Mouse (Mus musculus) liver, embryonic 12.5 days (tissue): ENCODE results near the gene Nceh1. TPM values are rescaled to one million over a fixed set of nuclear protein-coding genes. Genes with fewer than 3 reads are reported as not detected.

Experiments used
- ATAC-seq: fragments of 200-750 bp; cut with Nextera tagmentation; 2 replicates; pipeline ENCODE4 v1.8.0; 2017; ENCODE audit warnings: moderate number of reproducible peaks, mild to moderate bottlenecking, moderate library complexity
- H3K27ac ChIP-seq: fragments of 300-500 bp; sonication (generic); 2 replicates; pipeline ENCODE4 v1.5.1; 2016; ENCODE audit warnings: mild to moderate bottlenecking
- H3K27me3 ChIP-seq: fragments of 300-500 bp; sonication (generic); replicated peaks from 2 replicates; pipeline ENCODE4 v1.6.1; 2016; ENCODE audit warnings: mild to moderate bottlenecking, moderate library complexity
- H3K36me3 ChIP-seq: fragments of 300-500 bp; sonication (generic); 2 replicates; pipeline ENCODE4 v1.6.1; 2016; ENCODE audit warnings: mild to moderate bottlenecking, moderate library complexity
- H3K4me1 ChIP-seq: fragments of 300-500 bp; sonication (generic); 2 replicates; pipeline ENCODE4 v1.6.1; 2016
- H3K4me2 ChIP-seq: fragments of 300-500 bp; sonication (generic); 2 replicates; pipeline ENCODE4 v1.6.1; 2016; ENCODE audit warnings: mild to moderate bottlenecking, moderate library complexity
- H3K4me3 ChIP-seq: fragments of 300-500 bp; sonication (generic); 2 replicates; pipeline ENCODE4 v1.5.1; 2016; ENCODE audit warnings: mild to moderate bottlenecking, moderate library complexity
- H3K9ac ChIP-seq: fragments of 300-500 bp; sonication (generic); 2 replicates; pipeline ENCODE4 v1.6.1; 2016; ENCODE audit warnings: mild to moderate bottlenecking, moderate library complexity
- H3K9me3 ChIP-seq: fragments of 300-500 bp; sonication (generic); replicated peaks from 2 replicates; pipeline ENCODE4 v1.6.1; 2016; ENCODE audit warnings: mild to moderate bottlenecking, moderate library complexity
- WGBS: fragments of 180-500 bp; shearing (Covaris S2); methylation state at CpG from one replicate; pipeline ENCODE4 v1.1.7; 2016; ENCODE audit not compliant: insufficient replicate concordance; 5-methylcytosine and 5-hydroxymethylcytosine counted together
- polyA plus RNA-seq: library from polyadenylated mRNA; unstranded; fragments of >200 nt; fragmentation: Nextera tagmentation; extraction: Ambion mirVana; gene quantifications from 2 replicates; pipeline ENCODE4 v1.2.1, GENCODE M21; 2016

Nceh1 gene
- polyA plus RNA-seq, 1 experiment from 2014 or later = 2.8 TPM

DNA sequence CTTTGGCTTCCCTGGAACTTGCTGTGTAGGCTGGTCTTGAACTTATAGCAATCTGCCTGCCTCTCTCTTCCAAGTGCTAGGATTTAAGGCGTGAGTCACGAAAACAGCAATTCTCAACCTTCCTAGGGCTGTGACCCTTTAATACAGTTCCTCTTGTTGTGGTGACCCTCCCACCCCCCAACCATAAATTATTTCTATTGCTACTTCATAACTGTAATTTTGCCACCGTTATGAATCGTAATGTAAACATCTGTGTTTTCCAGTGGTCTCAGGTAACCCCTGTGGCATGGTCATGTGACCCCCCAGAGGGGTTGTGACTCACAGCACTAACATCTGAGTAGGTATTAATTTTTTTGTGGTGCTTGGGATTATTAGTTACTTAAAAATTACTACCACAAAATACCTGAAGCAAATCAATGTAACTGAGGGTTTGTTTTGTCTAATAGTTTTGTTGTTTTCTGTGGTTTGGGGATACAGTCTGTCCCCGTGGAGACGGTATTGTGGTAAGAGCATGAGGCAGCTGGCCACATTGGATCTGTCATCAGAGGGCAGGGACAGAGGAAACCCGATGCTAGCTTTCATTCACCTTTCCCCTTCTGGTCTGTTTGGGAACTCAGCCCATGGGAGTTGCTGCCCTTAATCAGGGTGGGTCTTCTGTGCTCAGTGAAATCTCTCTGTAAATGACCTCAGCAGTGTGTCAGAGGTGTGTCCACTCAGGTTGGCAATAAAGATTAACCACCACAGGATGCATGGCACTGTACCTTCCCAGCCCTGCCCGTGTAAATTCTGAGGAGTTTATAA, 31.5 kb downstream of the Nceh1 start:
- Histone ChIP-seq H3K4me2 (no peak overlapping the region), H3K9ac (no peak overlapping the region), H3K27ac (no peak overlapping the region), H3K4me1 (no peaks in the 10 kb centered on the region), H3K36me3 (no peaks in the 10 kb centered on the region), H3K9me3 (no peaks in the 10 kb centered on the region), H3K27me3 (no peaks in the 10 kb centered on the region), H3K4me3 (no peak overlapping the region)
- no peak for ATAC-seq
- WGBS = 74% methylated on average over 8 of the region's 8 CpGs

- no peaks in the 10 kb centered on the region for H3K4me1 ChIP-seq
- H3K36me3 ChIP-seq = no peaks in the 10 kb centered on the region
- H3K9me3 ChIP-seq = no peaks in the 10 kb centered on the region
- 65% methylated on average over 7 of the region's 7 CpGs for WGBS
- H3K4me3 ChIP-seq = no peak overlapping the region
- no peak for ATAC-seq
- H3K9ac ChIP-seq = no peak overlapping the region
- no peaks in the 10 kb centered on the region for H3K27me3 ChIP-seq
- H3K27ac ChIP-seq = no peak overlapping the region
- H3K4me2 ChIP-seq = no peak overlapping the region
Observed at GRCm38 (mm10) chr3:27217331-27217730, 34.6 kb downstream of the Nceh1 start.

GRCm38 (mm10) chr3:27218604-27219003, 35.8 kb downstream of the Nceh1 start:
- Histone ChIP-seq H3K4me2 (no peak overlapping the region), H3K9me3 (no peaks in the 10 kb centered on the region), H3K4me1 (no peaks in the 10 kb centered on the region), H3K9ac (no peak overlapping the region), H3K27me3 (no peaks in the 10 kb centered on the region), H3K36me3 (0 out of 2 replicates have a peak, but pooled peaks cover 3% of the 10 kb centered on the region), H3K4me3 (no peak overlapping the region), H3K27ac (no peak overlapping the region)
- WGBS = 44% methylated on average over 5 of the region's 5 CpGs
- no peak for ATAC-seq

DNA sequence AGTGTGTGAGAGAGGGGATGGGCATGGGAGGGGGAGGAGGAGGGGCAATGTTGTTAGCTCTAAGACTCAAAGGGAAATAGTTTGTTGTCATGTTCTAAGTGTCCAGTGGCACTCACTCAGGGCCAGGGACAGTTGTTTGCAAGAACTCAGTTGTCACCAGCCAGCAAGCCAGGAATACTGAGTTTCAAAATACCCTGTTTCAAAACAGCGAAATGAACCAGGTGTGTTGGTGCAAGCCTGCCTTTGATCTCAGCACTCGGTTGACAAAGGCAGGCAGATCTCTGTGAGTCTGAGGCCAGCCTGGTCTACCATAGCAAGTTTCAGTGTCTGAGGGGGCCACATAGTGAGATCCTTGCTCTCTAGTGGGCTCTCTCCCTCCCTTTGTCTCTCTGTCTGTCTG, 39.3 kb downstream of the Nceh1 start:
- no peak overlapping the region for H3K27ac ChIP-seq
- 0 out of 2 replicates have a peak, but pooled peaks cover 3% of the 10 kb centered on the region for H3K36me3 ChIP-seq
- H3K4me3 ChIP-seq = no peak overlapping the region
- H3K4me1 ChIP-seq = no peaks in the 10 kb centered on the region
- no peak for ATAC-seq
- WGBS = 77% methylated on average over 2 of the region's 2 CpGs
- H3K27me3 ChIP-seq = no peaks in the 10 kb centered on the region
- no peak overlapping the region for H3K9ac ChIP-seq
- no peaks in the 10 kb centered on the region for H3K9me3 ChIP-seq
- H3K4me2 ChIP-seq = no peak overlapping the region

DNA sequence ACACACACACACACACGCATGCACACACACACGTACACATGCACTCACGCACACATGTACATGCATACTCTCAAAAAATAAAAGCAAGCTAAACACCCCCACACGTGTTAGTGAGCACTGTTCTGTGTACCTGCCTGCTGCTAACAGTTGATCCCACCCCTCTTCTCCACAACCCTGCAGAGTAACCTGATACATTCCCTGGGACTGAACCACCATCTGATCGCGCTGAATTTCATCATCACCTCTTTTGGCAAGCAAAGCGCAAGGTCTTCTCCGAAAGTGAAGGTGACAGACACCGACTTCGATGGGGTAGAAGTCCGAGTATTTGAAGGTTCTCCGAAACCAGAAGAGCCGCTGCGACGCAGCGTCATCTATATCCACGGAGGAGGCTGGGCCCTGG, 39.7 kb downstream of the Nceh1 start:
- no peak overlapping the region for H3K27ac ChIP-seq
- 70% methylated on average over 17 of the region's 17 CpGs for WGBS
- H3K4me3 ChIP-seq = no peak overlapping the region
- H3K27me3 ChIP-seq = no peaks in the 10 kb centered on the region
- 0 out of 2 replicates have a peak, but pooled peaks cover 3% of the 10 kb centered on the region for H3K36me3 ChIP-seq
- no peaks in the 10 kb centered on the region for H3K9me3 ChIP-seq
- no peaks in the 10 kb centered on the region for H3K4me1 ChIP-seq
- ATAC-seq = no peak
- no peak overlapping the region for H3K9ac ChIP-seq
- no peak overlapping the region for H3K4me2 ChIP-seq

DNA sequence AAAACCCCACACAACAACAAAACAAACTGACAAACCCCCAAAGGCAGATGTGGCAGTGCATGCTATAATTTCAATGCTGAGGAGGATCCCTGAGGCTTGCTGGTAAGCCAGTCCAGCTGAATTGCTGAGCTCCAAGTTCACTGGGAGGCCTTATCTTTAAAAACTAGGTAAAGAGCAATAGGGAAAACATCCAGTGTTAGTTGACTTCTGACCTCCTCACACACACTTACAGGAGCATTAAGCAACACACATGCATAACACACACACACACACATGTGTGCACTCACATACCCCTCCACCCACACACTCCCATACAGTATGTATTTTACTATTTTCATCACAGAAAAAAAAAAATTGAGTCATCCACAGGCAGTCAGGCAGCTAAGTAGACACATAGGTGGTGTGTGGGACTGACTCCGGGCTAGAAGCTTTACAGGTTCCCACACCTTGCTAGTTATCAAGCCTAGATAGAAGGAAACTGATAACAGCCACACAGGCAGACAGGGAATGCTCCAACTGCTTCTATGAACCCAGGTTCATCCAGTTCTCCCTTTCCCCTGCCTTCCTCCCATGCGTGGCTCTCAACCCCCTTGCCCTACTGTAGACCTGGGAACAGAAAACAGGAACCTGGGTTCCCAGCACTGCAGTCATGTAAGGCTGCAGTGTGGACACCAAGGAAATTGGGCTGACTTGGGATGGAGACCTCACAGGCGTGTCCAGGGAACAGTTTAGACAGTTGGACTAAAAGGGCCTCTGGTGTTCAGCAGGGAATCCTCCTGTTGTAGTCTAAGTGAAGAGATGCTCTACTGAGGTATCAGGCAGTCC, 45.1 kb downstream of the Nceh1 start:
- H3K27ac ChIP-seq = no peak overlapping the region
- no peaks in the 10 kb centered on the region for H3K27me3 ChIP-seq
- H3K4me3 ChIP-seq = no peak overlapping the region
- 0 out of 2 replicates have a peak, but pooled peaks cover 3% of the 10 kb centered on the region for H3K36me3 ChIP-seq
- H3K4me2 ChIP-seq = no peak overlapping the region
- H3K4me1 ChIP-seq = no peaks in the 10 kb centered on the region
- no peak overlapping the region for H3K9ac ChIP-seq
- ATAC-seq = no peak
- 60% methylated on average over 3 of the region's 3 CpGs for WGBS
- H3K9me3 ChIP-seq = no peaks in the 10 kb centered on the region

DNA sequence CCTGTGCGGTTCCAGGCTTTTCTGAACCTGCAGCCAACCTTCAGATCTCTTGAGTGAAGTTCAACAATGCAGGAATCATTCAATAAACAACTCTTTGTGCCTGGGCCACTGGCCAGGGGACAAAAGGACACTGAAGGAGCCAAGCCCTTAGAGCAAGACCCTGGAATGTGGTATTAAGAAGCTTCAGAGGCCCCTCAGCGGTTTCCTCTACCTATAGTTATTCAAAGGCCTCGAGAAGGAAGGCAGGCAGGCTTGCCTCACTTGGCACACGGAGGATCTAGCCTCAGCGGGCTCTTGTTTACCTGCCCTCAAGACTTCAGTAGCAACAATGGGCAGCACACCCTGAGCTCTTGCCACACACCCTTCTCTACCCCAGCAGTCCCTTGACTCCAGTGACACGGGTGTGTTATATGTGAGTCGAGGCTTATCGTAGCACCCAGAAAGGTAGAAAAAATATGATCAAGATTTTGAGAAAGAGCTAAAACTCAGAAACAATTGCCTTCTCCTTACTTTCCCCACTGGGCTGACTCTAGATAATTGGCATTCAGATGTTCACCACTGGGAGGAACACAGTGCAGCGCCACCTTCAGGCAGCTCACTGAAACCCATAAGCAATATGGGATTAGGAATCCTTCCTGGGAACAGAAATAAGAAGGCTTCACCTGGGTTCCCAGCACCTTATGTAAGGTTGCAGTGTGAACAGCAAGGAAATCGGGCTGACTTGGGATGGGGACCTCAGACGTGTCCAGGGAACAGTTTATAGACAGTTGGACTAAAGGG, 46.0 kb downstream of the Nceh1 start:
- WGBS = 71% methylated on average over 11 of the region's 11 CpGs
- no peak overlapping the region for H3K27ac ChIP-seq

DNA sequence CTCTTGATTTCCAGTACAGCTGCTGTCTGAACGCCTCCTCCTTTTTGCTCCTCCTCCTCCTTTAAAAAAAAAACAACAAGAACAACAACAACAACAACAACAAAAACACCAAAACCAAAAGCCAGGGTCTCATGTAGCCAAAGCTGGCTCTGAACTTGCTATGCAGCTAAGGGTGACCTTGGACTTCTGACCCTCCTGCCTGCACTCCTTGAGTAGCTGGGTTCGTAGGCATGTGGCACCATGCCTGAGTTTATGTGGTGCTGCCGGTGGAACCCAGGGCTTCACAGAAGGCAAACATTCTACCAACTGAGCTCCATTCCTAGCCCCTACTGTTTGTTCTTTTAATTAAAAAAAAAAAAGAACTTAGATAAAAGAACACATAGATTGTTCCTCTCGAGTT, 50.6 kb downstream of the Nceh1 start:
- no peak overlapping the region for H3K27ac ChIP-seq
- 71% methylated on average over 4 of the region's 4 CpGs for WGBS

More for the DNA sequence above, 46.0 kb downstream of the Nceh1 start:
- Histone ChIP-seq H3K27me3 (no peaks in the 10 kb centered on the region), H3K36me3 (no peaks in the 10 kb centered on the region), H3K4me2 (no peak overlapping the region), H3K4me1 (no peaks in the 10 kb centered on the region), H3K9me3 (no peaks in the 10 kb centered on the region), H3K9ac (no peak overlapping the region), H3K4me3 (no peak overlapping the region)
- no peak for ATAC-seq

DNA sequence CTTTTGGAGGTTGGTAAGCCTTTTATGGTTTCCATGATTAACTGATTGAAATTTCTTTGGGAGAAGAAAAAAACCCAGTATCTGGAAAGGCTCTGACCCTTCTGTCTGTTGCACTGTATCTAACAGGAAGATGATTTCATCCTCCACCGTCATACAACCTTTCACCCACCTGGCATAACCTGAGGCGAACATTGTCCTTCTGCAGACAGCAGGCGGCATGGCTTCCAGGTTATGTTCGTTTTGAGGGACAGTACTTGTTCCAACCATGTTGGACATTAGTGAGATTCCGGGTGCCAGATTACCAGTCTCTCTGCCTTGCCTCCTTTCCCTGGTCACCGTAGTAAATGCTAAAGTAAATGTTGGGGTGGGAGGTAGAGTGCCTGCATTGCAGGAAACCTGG, 51.1 kb downstream of the Nceh1 start:
- Histone ChIP-seq H3K27me3 (no peaks in the 10 kb centered on the region), H3K36me3 (no peaks in the 10 kb centered on the region), H3K9ac (no peak overlapping the region), H3K9me3 (no peaks in the 10 kb centered on the region), H3K27ac (no peak overlapping the region), H3K4me3 (no peak overlapping the region), H3K4me1 (peaks cover 7% of the 10 kb centered on the region; the same call in 1 of the 2 replicates), H3K4me2 (no peak overlapping the region)
- ATAC-seq = no peak
- 67% methylated on average over 6 of the region's 6 CpGs for WGBS

More for the DNA sequence above, 50.6 kb downstream of the Nceh1 start:
- peaks cover 7% of the 10 kb centered on the region; the same call in 1 of the 2 replicates for H3K4me1 ChIP-seq
- H3K27me3 ChIP-seq = no peaks in the 10 kb centered on the region
- H3K4me3 ChIP-seq = no peak overlapping the region
- no peak overlapping the region for H3K9ac ChIP-seq
- H3K9me3 ChIP-seq = no peaks in the 10 kb centered on the region
- no peak overlapping the region for H3K4me2 ChIP-seq
- H3K36me3 ChIP-seq = no peaks in the 10 kb centered on the region
- no peak for ATAC-seq

DNA sequence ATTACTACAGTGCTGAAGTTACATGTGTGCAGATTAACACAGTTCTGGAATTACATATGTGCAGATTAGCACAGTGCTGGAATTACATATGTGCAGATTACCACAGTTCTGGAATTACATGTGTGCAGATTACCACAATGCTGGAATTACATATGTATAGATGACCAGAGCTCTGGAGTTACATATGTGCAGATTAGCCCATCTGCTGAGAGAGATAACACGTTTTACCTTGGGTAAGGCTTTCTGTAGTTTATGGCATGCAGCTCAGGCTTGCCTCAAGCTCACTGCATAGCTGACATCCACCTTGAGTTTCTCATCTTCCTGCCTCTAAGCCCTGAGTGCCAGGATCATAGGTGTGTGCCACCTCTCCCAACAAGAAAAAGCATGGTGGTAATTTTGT, 52.2 kb downstream of the Nceh1 start:
- no peaks in the 10 kb centered on the region for H3K36me3 ChIP-seq
- H3K9ac ChIP-seq = no peak overlapping the region
- H3K9me3 ChIP-seq = no peaks in the 10 kb centered on the region
- ATAC-seq = peak; percentile 57
- 34% methylated on average over 1 of the region's 1 CpGs for WGBS
- no peaks in the 10 kb centered on the region for H3K27me3 ChIP-seq
- H3K4me3 ChIP-seq = no peak overlapping the region
- H3K4me1 ChIP-seq = peaks cover 7% of the 10 kb centered on the region; the same call in 1 of the 2 replicates
- H3K27ac ChIP-seq = no peak overlapping the region
- no peak overlapping the region for H3K4me2 ChIP-seq

DNA sequence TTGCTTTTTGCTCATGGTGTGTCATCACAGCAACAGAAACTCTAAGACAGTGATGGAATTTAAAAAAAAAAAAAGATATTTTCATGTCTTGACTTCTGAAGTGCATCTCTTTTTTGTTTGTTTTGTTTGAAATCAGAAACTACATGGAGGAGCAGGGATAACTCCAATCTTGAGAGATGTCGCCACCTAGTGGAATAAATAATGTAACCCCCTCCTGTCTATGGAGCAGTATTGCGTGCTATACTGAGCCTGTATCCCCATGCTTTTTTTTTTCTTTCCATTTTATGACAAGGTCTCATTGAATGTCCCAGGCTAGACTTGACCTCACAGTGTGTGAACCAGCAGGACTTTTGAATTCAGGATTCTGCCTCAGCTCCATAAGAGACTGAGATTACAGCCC, 54.5 kb downstream of the Nceh1 start:
- peaks cover 7% of the 10 kb centered on the region; the same call in 1 of the 2 replicates for H3K36me3 ChIP-seq
- H3K4me3 ChIP-seq = no peak overlapping the region
- no peak overlapping the region for H3K9ac ChIP-seq
- WGBS = 14% methylated on average over 2 of the region's 2 CpGs
- no peak overlapping the region for H3K4me2 ChIP-seq
- H3K4me1 ChIP-seq = peaks cover 7% of the 10 kb centered on the region; the same call in 1 of the 2 replicates
- no peak; the same call in 1 of the 2 replicates for ATAC-seq
- no peak overlapping the region for H3K27ac ChIP-seq
- no peaks in the 10 kb centered on the region for H3K27me3 ChIP-seq
- no peaks in the 10 kb centered on the region for H3K9me3 ChIP-seq
